Mouse (Mus musculus) kidney, adult 8-10 months (tissue): ENCODE measurements around the gene Esr2.
"Not testable (repeated sequence)": the region's sequence is repeated elsewhere in the genome, so short reads cannot be mapped to it uniquely, and the experiment has no call there.

ENCODE experiments used
- DNase-seq, 2 experiments: peaks; one replicate each; pipeline ENCODE4 v3.0.0; 2022

Esr2 gene

DNA sequence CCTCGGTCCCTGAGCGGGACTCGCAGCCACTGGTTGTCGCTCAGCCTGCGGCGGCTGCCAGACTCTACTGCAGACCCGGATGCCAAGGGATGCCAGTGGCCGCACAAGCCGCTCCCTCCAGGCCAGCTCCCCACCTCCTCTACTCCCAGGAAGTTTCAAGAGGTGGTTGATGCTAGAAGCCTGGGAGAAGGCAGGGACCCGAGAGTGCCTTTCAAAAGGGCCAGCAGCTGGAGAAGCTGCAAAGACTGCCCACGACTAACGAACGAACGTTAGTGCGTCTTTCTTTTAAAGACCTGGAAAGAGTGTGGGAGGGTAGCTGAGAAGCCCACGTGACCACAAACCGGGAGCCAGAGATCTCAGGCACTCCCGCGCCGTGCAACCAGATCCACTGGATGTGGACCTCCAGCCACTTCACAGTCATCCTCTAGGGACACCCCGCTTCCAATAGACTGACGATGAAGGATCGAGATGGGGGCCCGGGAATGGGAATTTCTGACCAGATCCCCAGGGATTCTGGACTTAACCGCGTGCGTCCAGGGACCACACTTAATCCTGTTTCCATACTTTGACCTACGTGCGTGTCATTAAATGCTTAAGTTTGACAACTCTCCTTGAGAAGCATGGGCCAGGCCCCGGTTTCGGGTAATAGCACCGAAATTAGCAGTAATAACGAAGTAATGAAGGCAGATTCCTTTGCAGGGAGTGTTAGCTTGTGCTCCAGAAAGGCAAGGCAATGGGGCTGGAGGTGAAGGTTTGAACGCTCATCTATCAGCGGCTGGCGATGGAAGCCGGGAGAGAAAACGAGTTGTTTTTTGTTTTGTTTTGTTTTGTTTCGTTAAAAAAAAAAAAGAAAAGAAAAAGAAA, at the start of gene Esr2:
Esr2 (minus strand) TSS at position 260 of the 864 bp plus-strand sequence.
- no peak for DNase-seq

DNA sequence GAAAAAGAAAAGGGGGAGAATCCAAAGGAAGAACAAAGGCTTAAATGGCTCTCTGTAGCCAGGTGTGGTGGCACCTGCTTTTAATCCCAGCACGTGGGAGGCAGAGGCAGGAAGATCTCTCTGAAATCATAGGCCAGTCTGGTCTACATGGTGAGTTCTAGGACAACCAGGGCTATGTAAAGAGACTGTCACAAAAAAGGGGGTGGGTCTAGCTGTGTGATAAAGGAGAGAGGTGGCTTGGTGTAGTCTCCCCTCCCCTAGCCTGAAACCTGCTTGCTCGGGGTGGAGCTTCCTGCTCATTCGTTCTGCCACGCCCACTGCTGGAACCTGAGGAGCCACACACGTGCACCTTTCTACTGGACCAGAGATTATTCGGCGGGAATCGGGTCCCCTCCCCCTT, 45.0 kb upstream of the Esr2 start:
- not testable (repeated sequence) for DNase-seq

DNA sequence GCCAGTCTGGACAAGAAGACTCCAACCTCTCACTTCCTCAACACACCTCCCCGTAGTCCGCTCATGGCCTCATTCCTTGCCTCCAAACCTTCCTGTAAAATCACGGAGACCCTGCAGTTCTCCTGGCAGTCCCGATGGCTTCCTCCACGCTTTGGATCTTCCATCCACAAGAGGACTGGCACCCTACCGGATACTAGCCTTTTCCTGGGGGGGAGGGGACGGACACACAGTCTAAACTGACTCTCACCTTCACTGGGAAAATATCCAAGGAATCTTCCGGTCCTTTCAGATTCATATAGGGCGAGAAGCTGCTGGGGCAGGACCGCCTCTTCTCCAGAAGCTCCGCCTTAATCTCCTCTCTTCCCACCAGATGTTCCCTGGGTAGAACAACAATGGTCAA, 39.7 kb upstream of the Esr2 start:
- DNase-seq = no peak

DNA sequence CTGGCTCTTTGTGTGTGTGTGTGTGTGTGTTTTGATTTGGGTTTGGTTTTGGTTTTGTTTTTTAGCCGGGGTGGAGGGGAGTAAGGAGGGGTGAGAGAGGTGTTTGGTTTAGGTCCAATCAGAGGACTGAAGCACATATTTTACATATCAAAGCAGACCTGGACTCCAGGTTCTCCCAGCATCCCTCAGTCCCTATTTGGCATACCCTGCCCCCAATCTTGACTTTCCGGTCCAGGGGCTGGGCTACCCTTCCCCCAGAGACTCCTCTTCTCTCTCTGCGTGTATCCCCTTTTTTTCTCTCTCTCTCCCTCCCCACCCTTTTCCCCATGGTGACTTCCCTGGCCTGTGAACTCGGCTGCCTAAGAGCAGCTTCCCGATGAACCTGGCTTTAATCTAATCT, 38.1 kb upstream of the Esr2 start:
- no peak for DNase-seq

DNA sequence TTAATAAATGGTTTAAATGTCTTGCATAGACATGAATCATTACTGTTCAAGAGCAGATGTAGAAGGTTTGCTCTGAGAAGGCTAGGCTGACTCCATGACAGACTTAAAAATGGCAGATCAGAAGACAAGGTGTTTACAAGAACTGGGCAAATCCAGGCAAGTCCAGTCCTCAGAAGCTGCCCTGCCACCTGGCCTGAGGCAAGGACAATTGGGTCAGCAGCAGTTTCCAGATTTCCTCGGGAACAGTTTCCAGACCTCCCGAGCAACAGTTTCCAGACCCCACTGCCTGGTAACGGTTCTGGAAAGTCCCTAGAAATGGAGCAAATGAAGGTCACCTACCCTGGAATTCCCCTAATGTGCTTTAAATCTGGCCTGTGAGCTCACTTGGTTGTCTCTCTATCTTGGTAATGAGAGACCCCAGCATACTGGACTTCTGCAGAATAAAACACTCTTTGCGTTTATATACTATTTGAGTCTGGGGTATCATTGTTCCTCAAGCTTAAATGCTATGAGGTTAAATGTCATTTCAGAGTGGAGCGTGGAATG, 32.4 kb upstream of the Esr2 start:
- DNase-seq = no peak

DNA sequence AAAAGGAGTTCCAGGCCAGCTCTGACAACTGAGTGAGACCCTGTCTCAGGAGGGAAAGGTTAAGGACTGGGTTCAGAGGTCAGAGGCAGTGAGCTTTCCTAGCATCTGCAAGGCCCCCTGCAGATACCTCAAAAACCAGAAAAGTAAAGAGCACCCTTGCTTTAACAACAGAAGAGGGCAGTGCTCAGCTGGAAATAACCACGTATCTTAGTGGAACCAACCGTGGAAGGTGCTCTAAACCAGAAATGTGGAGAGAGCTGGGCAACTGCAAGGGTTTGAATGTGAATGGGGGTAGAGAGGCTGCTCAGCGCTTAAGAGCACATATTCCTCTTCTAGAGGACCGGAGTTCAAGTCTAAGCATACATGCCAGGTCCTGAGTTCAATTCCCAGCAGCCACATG, 23.3 kb upstream of the Esr2 start:
- DNase-seq = no peak

DNA sequence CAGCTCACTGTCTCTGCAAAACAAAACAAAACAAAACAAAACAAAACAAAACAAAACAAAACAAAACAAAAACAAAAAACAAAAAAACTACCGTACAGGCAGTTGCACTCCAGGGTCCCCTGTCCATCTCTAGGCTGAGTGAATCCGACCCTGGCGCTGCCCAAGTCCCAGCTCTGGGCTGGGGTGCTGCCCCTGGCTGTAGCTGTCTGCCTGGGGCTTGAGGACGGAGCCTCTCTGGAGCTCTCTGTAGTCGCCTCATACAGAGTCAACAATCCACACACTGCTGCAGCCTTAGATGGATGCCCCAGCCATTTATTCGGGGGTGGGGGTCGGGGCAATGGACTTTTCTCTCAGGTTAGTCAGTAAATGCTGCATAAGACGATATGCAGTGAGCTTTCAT, 20.0 kb upstream of the Esr2 start:
- DNase-seq = no peak

DNA sequence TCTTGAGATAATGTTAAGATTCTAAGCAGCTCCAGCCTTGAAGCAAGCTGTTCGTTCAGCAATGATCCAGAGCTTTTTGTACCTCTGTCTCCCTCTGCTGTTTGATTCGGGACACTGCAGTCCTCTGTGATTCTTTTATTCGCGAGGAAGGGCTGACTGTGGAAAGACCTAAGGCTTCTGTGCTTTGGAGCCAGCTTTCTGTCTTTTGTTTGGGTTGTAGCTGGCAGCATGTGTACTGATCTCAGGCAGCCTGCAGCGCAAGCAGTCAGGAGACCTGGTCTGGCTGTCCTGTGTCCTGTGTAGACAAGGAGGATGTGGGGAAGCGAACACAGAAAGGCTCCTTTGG, 19.6 kb upstream of the Esr2 start:
- peak; percentile 71 to 82 for DNase-seq

DNA sequence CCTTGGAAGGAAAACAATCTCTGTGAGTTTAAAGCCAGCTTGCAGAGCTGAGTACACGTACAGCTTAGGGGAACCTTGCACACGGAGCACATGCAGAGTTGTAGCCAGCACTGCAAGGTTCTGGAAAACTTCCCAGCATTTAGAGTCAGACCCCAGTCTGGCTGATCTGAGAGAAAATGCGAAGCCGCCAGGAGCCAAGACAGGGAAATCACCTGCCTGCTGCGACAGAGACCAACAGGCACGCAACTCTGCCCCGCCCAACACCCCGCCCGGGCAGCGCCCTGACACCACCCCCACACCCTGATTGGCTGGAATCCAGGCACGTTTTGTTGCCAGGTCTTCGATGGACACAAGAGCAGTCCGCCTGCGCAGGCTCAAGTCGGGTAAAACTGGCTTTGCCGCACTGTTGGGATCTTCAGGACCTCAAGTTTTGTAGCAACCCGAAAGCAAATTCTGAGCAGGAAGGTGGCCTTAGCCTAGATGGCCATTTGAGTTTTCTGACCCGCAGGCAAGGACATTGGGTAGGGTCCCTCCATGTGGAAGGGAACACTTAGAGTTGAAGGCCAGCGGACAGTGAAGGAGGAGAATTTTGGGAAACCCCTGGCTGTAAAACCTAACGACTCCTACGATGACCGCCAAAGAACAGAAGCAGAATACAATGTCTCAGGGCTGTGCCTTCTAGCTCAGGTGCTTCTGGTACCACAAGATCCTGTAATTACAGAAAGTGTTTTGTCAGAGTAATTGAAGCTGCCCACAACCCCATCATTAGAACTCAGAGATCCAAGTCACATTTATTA, 19.1 kb upstream of the Esr2 start:
- peak; percentile 92 to 94 for DNase-seq

DNA sequence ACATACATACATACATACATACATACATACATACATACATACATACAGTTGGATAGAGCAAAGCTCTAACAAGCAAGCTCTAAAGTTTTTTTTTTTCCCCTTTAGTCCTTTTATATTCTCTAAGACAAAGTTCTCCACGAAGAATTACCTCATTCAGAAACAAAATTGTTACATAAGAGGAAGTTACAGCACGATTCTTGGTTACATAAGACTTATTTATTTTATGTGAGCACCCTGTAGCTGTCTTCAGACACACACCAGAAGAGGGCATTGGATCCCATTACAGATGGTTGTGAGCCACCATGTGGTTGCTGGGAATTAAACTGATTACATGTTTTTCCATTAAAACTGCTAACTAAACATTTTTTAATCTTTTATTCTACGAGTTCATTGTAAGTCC, 17.5 kb upstream of the Esr2 start:
- DNase-seq = peak in 1 of 2 experiments; percentile 24

DNA sequence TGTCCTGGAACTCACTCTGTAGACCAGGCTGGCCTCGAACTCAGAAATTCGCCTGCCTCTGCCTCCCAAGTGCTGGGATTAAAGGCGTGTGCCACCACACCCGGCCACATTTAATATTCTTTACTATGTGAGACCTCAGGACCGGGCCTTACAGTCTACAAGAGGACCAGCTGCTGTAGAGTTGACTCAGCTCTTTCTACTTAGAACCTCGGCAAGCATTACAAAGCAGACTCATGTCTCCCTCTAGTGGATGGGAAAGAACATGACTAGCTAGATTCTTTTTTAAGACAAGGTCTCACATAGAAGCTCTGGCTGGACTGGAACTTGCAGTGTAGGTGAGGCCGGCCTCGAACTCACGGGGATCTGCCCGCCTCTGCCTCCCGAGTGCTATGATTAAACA, 13.9 kb upstream of the Esr2 start:
- DNase-seq = peak; percentile 31 to 56

DNA sequence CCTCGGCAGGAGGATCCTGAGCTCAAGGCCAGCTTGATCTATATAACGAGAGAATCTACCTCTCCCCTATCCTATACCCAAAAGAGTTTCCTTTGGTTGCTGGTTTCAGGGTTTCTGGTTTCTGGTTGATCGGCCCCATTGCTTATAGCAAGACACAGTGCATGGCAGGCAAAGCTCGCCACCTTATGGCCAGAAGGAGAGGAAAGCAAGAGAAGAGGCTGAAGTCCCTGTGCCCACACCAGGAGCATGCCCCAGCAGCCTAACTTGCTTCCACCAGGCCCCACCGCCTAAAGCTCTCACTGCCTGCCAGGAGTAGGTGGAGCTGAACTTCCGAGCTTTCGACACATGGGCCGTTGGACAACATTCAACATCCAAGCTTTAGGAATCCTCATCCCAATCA, 10.8 kb upstream of the Esr2 start:
- DNase-seq = peak; percentile 24 to 25

DNA sequence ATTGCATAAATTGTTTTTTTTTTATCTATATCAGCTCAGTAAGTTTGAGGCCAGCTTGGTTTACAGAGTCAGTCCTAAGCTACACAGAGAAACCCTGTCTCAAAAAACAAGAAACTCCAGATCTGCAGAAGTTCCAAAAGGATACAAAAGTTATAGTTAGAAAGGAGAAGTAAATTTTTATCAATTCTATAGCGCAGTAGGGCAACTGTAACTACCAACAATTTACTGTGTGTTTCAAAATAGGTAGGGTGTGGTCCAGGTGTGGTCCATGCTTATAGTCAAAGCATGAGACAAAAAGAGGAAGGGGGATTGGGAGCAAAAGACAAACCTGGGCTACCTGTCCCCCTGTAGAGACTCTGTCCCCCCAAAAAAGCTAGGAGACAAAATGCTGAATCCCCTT, 9.4 kb upstream of the Esr2 start:
- no peak for DNase-seq

DNA sequence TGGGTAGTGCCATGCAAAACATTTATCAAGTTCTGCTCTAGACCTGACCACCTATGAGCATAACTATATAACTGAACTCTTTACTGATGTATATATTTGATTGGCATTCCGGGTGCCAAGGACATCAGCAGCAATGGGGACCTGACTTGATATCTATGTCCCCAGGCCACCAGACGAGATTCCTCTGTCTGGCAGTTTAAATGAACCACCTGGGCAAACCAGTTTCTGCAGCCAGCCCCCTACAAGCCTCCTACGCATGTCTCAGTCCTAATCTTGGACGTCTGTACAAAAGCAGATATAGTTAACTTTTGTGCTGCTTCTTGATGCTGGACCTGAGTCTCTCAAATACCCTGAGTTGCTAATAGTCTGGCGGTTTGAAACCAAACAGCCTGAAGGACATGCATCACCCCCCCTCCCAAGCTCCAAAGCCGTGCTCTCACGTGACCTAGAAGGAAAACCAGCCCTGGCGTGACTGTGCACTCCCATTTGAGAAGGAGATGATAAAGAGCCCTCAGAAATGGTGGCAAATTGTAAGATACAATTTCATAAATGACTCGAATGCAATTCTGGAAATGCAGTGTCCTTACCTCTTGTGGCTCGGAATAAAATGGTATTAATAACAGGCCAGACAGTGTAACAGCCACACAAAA, 8.2 kb upstream of the Esr2 start:
- DNase-seq = no peak

DNA sequence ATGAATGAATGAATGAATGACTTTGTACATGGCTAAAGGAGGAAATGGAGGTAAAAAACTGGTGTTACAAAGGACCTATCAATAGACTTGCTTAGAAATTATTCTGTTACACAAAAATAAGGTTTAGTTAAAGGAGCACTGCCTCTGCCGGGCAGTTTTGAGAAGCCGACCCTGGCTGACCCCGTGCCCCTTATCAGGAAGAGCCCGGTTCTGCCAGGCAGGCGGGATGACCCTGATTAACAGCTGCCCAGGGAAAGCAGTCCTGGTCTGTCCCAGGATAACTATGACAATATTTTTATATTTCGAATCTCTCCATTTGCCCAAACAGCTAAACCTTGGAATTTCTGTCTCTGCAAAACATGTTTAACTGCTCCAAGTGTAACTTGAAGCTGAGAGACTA, 7.2 kb upstream of the Esr2 start:
- no peak for DNase-seq

DNA sequence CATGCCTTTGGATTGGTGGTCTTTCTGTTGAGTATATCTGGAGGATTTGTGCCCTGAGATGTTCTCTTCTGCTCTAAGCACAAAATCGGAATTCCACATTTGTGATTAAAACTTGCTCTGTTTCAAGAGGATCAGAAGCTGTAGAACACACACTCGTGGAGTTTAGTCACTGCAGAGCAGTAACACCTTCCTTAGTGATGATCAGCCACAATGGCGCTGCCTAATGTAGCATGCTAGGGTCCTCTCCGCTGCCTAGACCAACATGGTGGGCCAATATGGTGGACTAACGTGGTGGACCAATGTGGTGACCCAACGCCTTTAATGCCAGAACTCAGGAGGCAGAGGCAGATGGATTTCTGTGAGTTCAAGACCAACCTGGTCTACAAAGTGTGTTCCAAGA, 5.8 kb upstream of the Esr2 start:
- DNase-seq = no peak

DNA sequence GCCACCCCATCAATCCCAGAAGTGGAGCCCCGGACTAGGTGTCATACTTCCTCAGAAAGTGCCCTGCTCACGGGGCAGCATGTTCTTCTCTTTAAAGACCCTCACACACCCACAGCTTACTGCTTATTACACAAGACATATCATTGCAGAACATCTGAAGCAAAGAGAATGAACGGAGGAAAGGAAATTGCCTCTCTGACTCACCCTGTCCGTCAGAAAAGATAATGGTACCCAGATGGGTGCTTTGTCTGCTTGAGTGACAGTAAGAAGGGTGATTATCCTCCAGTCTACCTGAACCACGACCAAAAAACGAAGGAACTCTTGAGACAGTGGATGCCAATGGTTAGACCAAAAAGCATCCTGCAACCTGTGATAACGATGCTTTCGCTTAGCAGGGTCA, 4.4 kb upstream of the Esr2 start:
- DNase-seq = no peak

DNA sequence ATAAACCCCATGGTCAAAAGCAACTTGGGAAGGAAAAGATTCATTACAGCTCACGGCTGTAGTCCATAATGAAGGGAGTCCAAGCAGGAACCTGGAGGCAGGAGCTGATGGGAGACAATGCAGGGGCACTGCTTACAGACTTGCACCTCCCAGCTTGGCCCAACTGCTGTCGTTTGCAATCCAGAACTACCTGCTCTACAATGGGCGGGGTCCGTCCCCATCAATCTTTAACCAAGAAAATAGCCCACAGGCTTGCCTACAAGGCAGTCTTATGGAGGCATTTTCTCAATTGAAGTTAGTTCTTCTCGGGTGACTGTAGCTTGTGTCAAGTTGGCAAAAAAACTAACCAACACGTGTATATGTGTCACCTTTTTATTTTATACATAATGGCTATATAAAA, 3.4 kb upstream of the Esr2 start:
- DNase-seq = no peak

DNA sequence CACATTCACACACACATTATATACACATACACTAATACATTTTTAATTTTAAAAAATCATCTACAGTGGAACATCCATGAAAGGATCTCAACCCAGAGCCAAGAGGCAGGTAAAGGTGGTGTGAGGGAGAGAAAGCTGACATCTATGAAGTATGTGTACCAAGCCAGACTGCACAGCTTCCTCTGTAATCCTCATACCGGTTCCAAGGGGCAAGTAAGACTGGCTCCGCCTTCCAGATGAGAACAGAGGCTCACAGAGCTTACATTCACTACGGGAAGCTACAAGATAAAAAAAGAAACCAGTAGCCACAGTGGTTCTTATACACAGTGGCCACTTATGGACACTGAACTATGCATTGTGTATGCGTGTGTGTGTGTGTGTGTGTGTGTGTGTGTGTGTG, 2.5 kb upstream of the Esr2 start:
- no peak for DNase-seq

DNA sequence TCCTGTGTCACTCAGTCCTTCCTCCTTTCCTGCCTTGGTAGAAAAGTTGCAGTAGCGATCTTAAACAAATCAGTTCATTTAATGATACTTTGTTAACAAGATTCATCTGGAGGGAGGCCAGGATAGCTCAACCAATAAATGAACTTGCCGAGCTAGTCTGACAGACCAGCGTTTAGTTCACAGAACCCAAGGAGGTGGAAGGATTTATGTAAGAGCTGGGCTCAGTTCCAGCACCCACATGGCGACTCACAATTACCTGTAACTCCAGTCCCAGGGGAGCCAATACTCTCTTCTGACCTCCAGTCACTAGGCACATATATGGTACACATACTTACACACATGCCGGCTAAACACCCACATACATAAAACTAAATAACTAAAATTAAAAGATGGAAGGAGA, 2.0 kb upstream of the Esr2 start:
- DNase-seq = peak; percentile 58 to 76

DNA sequence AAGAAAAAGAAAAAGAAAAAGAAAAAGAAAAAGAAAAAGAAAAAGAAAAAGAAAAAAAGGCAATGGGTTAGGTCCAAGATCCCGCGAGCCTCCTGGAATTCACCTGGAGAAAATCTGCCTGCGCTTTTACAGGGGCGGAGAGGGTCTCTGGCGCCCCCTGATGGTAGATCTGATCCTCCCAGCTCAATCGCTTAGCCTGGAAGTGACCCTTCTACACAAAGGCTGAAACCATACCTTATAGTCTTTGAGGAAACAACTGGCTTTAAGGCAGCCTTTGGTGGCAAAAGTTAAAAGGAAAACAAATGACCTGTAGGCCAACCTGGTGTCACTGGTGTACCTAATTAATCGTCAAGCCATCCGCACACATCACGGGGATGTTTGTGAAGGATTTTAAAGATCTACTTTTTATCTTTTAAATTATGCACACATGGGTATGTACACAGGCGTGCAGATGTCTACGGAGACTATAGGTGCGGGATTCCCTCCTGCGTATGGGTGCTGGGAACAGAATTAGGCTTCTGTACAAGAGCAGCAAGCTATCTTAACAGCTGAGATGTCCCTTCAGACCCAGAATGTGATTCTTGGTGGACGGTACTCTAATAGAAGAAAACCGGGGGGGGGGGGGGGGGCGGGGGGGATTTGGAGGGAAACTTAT, 932 bp upstream of the Esr2 start:
- DNase-seq = peak; percentile 49 to 74

DNA sequence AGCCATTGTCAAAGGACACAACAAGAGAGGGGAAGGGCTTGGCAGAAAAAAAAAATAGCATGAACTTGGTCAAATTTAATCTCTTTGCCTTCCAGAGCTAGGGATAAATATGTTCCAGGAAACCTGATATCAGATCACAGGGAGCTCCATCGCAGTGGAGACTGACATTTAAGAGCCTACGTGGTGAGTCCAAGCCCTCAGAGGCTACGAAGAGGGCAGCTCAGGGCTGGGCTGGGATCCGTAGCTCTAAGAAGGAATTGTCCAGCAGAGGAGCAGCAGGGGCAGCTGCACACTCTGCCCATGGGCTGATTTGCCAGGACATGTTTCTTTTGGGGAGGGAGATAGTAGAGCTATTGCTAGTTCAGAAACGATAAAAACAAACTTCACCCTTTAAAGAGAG, 11.4 kb downstream of the Esr2 start:
- DNase-seq = no peak

DNA sequence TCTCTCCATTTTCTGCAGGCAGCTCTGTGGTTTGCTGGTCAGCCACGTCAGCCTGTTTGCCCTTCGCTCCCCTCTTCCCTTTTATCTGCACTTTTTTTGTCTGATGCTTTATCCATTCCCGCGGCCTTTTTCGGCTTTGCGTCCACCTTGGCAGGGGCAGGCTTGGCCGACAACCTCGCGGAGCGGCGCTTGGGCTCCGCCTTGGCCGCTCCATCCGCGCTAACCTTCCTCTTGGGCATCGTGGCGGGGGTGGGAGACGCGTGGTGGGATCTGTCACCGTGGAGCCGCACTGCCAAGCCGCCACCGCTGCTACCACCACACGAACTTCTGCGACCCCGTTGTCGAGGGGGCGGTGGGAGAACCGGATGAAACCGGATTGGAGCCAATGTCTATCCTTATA, 24.7 kb downstream of the Esr2 start:
- DNase-seq = not testable (repeated sequence)
